Mouse (Mus musculus): ENCODE measurements at regions not wholly inside any gene's neighbourhood (a gene's known extent, or its start where the extent isn't known, plus 50 kb on each side); places are given as distances from the start of the nearest gene placed in this dataset.

- DNase-seq (ENCODE audit: low spot score) = no peak
Measured at GRCm38 (mm10) chr19:52878812-52879502, 161.1 kb downstream of the Xpnpep1 start.

DNA sequence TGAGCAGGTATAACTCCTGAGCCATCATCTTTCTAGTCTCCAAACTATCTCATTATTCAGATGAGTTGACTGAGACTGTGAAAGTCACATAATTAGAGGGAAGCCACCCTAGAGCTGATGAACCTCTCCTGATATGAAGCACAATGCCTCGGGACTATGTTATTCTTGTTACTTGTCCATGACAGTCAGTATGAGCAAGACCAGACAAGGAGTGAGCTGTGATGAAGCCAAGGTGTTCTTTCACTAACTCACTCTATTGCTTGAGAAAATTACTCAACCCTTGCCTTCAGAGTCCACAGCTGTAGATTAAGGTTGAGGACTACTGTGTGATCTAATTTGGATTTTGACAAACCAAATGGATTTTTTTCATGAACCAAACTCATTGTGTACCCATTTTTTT is 173.4 kb downstream of the Xpnpep1 start:
- no peak for DNase-seq (ENCODE audit: low spot score)

DNA sequence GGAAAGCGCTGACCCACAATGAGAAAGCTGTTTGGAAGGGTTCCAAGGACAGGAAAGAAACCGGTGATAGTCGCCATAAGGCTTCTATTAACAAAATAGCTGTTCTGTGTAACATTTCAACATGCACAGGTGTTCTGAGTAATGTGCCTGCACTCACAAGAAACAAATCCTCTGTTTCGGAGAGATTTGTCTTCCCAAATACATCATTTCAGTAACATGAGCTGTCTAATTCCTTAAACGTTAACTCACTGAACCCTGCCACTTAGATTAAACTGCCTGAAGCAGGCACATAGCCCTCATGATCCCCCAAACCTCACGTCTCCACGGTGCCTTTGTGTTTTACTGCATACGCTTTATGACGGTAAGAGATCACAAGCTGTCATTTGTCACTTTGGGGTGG is 178.4 kb downstream of the Xpnpep1 start:
- no peak for DNase-seq (ENCODE audit: low spot score)

DNA sequence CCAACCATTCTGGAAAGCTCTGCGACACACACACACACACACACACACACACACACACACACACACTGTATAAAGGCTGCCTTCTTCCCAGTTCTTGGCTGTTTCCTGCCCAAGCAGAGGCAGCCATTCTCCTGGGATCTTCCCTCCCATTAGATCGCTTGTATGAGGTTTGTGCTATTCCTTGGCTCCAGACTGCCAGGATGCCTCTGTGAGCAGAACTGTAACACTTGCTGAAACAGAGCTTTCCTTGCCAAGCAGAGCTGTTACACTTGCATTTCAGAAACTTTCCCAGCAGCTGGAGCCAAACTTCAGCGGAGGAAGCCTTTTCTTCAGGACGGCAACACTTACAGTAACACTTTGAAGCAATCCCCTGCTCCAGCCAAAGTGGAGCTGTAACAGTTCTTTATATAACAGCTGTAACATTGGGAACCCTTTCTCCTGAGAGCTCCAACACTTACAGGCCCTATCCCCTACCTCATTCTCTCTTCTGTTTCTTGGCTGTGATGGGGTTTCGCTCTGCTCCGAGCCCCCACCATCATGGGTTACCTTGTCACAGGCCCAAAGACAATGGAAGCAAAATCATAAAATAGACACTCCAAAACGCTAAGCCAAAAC is 185.8 kb downstream of the Xpnpep1 start:
- DNase-seq (ENCODE audit: low spot score) = peak; percentile 16

GRCm38 (mm10) chr19:52816202-52816601 is 223.8 kb downstream of the Xpnpep1 start:
- DNase-seq (ENCODE audit: low spot score) = no peak

- no peak for DNase-seq (ENCODE audit: low spot score)
Measured at GRCm38 (mm10) chr19:52812046-52812445, 228.0 kb downstream of the Xpnpep1 start.

GRCm38 (mm10) chr19:52788802-52789201 is 251.2 kb downstream of the Xpnpep1 start:
- DNase-seq (ENCODE audit: low spot score) = no peak

DNA sequence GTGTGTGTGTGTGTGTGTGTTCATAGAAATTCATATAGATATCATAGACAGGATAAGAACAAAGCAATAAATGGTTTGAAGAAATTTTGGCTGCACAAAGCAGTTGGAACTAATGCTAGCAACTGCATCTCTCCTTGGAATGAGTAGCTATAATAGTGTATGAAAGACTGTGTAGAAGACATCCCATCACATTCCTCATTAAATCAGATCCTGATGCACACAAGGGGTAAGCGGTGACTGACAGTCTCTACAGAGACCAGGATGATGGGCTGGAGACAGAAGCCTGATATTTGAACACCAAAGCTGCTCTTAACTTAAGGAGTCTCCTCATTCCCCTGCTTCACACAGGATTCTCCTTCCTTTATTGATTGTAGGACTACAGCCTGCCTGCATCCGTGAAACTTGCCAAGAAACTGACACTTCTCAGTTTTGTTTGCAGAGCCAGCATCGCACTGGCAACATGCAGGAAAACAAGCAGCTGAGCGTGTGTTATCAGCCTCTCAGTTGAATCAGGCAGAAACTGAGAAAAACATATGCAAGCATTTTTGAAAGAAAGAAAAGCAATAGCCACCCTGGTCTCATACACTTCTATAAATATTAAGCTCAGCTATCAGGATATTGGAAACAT is 271.1 kb downstream of the Xpnpep1 start:
- no peak for DNase-seq (ENCODE audit: low spot score)

DNA sequence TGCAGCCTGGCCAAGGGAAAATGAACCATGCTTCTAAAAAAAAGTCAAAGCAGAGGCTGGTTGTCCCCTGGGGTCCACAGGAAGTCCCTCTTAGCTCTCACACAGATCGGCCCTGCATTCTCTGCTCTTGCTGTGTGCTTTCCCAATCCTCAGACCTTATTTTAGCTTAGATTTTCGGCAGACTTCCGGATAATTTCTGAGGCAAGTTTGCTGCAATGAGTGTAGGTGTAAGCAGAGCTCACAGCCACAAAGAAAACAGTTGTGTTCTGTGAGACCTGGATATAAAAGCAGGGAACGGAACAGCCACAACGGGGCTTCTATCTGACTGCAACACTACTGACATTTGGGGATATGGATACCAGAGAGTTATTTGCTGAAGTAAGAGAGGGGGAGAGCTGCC is 271.9 kb downstream of the Xpnpep1 start:
- DNase-seq (ENCODE audit: low spot score) = no peak

DNA sequence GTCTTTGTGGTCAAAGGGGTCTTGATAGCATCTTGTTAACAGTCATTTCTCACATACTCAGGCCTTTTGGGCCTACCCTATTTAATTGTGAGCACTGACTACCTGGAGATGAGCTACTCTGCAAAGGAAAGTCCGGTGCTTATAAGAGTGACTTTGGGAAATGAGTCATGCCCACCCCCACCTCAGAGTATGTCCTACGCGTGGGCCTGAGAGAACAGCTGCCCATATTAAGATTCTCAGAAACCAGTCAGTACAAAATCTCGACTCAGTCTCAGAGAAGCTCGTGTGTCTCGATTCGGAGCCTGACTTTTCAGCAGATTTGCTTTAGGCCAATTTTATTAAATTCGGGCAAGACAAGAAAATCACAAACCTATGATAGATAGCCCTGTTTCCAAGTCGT is 301.1 kb downstream of the Xpnpep1 start:
- no peak for DNase-seq (ENCODE audit: low spot score)

- DNase-seq (ENCODE audit: low spot score) = no peak
Measured at GRCm38 (mm10) chr19:52721776-52722175, 318.2 kb downstream of the Xpnpep1 start.

DNA sequence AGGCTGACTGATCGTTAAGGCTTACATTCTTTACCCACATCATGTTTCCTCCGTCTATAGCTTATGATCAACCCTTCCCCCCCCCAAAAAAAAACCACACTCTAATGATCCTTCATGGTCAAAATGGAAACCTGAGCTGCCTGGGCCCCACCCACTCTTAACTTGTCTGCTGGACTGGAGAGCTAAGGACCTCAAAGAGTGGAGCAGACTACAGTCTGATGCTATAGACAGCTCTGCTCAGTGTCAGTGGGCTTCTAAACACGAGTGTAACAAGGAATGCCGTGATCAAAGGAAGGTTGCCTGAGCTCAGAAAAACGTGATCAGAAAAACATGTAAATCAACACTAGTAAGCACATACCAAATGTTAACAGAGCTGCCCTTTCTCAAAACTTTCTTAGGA is 324.7 kb downstream of the Xpnpep1 start:
- no peak for DNase-seq (ENCODE audit: low spot score)

DNA sequence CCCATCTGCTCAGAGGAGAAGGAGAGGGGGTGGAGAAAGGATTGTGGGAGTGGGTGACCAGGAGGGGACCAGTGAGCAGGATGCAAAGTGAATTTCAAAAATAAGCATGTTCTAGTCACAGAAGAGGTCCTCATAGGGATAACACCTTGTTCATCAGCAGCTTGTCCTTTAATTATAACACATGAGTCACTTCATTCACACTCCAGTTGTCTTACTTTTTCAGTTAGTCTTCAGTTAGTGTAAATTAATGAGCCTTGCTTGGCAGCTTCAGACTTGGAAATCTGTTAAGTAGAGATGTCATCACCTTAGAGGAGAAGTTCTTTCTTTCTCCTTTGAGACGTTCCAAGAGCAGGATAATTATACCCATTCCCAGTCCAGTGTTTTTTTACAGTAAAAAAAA is 332.3 kb downstream of the Xpnpep1 start:
- DNase-seq (ENCODE audit: low spot score) = no peak

DNA sequence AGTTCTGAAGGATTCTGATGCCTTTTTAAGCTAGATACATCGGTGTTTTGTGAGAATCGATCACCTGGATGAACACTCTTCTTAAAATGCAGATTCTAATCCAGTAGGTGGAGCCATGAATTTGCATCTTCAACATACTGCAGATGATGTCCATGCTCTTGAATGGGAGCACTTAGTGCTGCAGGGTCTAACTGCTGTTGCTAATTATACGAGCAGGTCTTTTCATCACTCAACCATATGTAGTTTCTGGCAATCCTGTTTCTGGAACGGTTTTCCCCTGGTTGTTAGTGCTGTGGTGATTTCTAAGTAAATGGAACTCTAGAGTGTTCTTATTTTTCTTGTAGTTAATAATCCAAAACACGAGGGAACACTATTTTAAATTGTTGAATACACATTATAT is 379.0 kb downstream of the Xpnpep1 start:
- no peak for DNase-seq (ENCODE audit: low spot score)

- no peak for DNase-seq (ENCODE audit: low spot score)
Measured at GRCm38 (mm10) chr19:52647066-52648046, 383.3 kb downstream of the Ins1 start.

GRCm38 (mm10) chr19:52640228-52640627 is 376.1 kb downstream of the Ins1 start:
- DNase-seq (ENCODE audit: low spot score) = no peak

DNA sequence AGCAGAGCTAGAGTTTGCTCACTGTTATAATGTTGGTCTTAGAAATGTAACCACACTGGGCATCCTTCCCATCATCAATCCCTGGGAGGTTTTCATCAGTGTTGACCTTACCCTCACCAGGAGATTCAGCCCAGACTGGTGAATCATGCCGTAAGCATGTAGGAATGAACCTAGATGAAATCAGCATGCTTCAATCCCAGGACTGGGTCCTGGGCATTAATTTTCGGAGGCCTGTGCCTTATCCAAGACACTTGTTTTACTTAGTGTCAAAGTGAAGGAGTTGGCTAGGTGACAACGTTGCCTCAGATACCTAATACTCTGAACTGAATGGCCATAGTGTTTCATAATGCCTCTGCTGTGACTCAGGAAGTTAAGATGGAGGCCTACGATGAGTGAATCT is 368.4 kb downstream of the Ins1 start:
- DNase-seq (ENCODE audit: low spot score) = no peak

- DNase-seq (ENCODE audit: low spot score) = no peak
Measured at GRCm38 (mm10) chr19:52624310-52624709, 360.2 kb downstream of the Ins1 start.

GRCm38 (mm10) chr19:52623496-52623895 is 359.4 kb downstream of the Ins1 start:
- DNase-seq (ENCODE audit: low spot score) = no peak

DNA sequence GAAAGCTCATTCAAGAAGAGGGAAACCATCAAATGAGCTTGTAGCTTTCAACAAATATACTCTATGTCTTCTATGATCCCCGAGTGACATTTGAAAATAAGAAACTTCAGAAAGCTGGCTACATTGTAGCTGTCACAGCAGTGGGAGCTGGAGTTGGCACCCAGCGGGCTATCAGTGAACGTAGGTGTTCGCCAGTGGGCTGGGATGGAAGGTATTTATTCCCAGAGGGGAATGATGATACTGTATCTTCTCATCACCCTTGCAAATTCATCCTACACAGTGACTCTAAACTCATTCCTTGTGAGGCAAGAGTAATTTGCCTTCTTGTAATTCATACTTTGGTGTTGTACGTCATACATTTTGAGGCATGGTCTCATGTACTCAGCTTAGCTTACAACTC is 349.3 kb downstream of the Ins1 start:
- DNase-seq (ENCODE audit: low spot score) = no peak

DNA sequence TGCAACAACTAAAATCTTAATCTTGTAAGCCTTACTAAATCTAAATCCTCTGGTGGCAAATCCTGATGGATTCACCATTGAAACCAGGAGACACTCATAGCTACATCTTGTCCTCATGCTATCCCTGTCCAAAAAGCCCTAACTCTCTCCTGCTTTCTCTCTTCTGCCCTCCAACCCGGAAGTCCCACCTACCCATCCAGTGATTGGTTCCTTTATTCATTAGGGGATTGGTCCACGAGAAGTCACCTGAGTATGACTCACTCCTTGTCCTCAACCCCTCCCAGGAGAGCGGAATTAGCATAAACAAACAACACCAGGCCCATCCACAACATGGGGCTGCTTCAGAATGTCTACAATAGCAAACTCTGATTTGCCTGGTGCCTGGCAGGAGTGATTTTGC is 342.8 kb downstream of the Ins1 start:
- no peak for DNase-seq (ENCODE audit: low spot score)

- no peak for DNase-seq (ENCODE audit: low spot score)
Measured at GRCm38 (mm10) chr19:52600410-52600809, 336.3 kb downstream of the Ins1 start.
